Mouse (Mus musculus) intestine, embryonic 14.5 days (tissue): Measurements from ENCODE around the gene Trim12c. TPM values are rescaled to one million over a fixed set of nuclear protein-coding genes. Genes with fewer than 3 reads are reported as not detected.
"Not testable (repeated sequence)": the region's sequence is repeated elsewhere in the genome, so short reads cannot be mapped to it uniquely, and the experiment has no call there.

Source experiments
- ATAC-seq: fragments of 200-750 bp; cut with Nextera tagmentation; replicated peaks from 2 replicates; pipeline ENCODE4 v1.8.0; 2017; ENCODE audit warnings: low read depth, moderate number of reproducible peaks, moderate TSS enrichment, moderate library complexity; ENCODE audit not compliant: low FRiP score, low TSS enrichment
- DNase-seq: peaks from one replicate; pipeline ENCODE4 v3.0.0-alpha.2; 2018; ENCODE audit warnings: low spot score
- H3K27ac ChIP-seq: fragments of 300-500 bp; sonication (generic); 2 replicates; pipeline ENCODE4 v1.5.1; 2014; ENCODE audit warnings: low read depth, mild to moderate bottlenecking, control low read depth
- H3K27me3 ChIP-seq: fragments of 300-500 bp; sonication (generic); replicated peaks from 2 replicates; pipeline ENCODE4 v1.6.1; 2014; ENCODE audit warnings: low read length, control low read depth; ENCODE audit not compliant: control insufficient read depth, insufficient read depth
- H3K36me3 ChIP-seq: fragments of 300-500 bp; sonication (generic); 2 replicates; pipeline ENCODE4 v1.6.1; 2014; ENCODE audit warnings: low read length, control low read depth; ENCODE audit not compliant: control insufficient read depth, insufficient read depth
- H3K4me1 ChIP-seq: fragments of 300-500 bp; sonication (generic); replicated peaks from 2 replicates; pipeline ENCODE4 v1.6.1; 2014; ENCODE audit warnings: low read length, control low read depth, mixed read lengths; ENCODE audit not compliant: control insufficient read depth, insufficient read depth
- H3K4me2 ChIP-seq: fragments of 300-500 bp; sonication (generic); 2 replicates; pipeline ENCODE4 v1.6.1; 2014; ENCODE audit warnings: low read length
- H3K4me3 ChIP-seq: fragments of 300-500 bp; sonication (generic); 2 replicates; pipeline ENCODE4 v1.5.1; 2014; ENCODE audit warnings: low read depth, low read length, control low read depth, mixed read lengths
- H3K9ac ChIP-seq: fragments of 300-500 bp; sonication (generic); 2 replicates; pipeline ENCODE4 v1.6.1; 2014; ENCODE audit warnings: mild to moderate bottlenecking, low read length
- H3K9me3 ChIP-seq: fragments of 300-500 bp; sonication (generic); 2 replicates; pipeline ENCODE4 v1.6.1; 2016; ENCODE audit warnings: low read length, control low read depth; ENCODE audit not compliant: control insufficient read depth
- WGBS: fragments of 180-500 bp; shearing (Covaris S2); extraction: QIAGEN DNeasy Blood & Tissue Kit; methylation state at CpG from one replicate; pipeline ENCODE4 v1.1.7; 2014; 5-methylcytosine and 5-hydroxymethylcytosine counted together
- polyA plus RNA-seq: library from polyadenylated mRNA; unstranded; fragments of >200 nt; fragmentation: Nextera tagmentation; extraction: Ambion mirVana; gene quantifications from 2 replicates; pipeline ENCODE4 v1.2.1, GENCODE M21; 2014

Trim12c gene
- 1.6 TPM in 2 replicates for polyA plus RNA-seq

DNA sequence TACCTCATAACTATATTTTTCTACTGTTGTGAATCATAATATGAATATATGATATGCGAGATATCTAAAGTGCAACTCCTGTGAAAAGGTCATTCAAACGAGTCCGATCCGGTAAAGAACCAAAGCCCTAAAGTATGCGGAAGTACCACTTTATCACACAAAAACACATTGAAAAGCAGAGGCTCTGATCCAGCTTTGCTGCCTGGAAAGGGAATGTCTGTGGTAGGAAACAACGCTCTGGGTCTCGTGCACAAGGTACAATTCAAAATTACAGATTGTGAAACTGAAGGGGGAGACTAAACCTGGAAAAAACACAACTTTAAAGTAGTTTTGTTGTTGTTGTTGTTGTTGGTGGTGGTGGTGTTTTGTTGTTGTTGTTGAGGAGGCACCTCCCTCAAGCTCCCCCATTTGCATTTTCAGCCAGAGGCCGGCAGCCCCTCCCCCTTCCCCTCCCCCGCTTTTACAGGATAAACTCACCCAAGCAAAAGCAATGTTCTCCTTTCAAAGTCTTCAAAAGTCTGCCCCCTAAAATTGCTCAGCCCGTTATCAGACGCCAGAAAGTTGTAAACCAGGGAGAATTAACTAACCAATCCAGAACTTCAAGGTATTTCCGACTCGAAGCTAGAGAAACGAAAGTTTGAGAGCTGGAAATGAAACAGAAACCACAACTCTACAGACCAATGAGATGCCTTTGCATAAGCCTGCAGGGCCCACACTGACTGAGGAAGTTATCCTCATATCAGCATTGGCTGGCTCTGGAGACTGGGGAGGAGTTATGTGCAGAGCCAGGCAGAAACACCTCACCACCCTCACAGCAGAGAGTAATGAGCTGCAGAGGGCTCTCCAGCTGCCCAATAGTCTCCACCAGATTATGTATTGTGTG, at the start of gene Trim12c:
Gene Trim12c, minus strand, starts transcription at position 646 of the 883 bp plus-strand sequence.
- Histone ChIP-seq H3K27me3 (no peaks in the 10 kb centered on the region), H3K4me2 (peak within 1 kb of the TSS; percentile 64), H3K36me3 (no peaks in the 10 kb centered on the region), H3K27ac (0 out of 2 replicates have a peak within 1 kb of the TSS, but pooled peaks have one; percentile 33), H3K9me3 (no peaks in the 10 kb centered on the region), H3K9ac (peak within 1 kb of the TSS; percentile 40; the same call in 1 of the 2 replicates), H3K4me3 (peak within 1 kb of the TSS; percentile 46), H3K4me1 (no peaks in the 10 kb centered on the region)
- 7% methylated on average over 14 of the region's 14 CpGs for WGBS
- ATAC-seq = peak; percentile 99
- DNase-seq = peak; percentile 68

DNA sequence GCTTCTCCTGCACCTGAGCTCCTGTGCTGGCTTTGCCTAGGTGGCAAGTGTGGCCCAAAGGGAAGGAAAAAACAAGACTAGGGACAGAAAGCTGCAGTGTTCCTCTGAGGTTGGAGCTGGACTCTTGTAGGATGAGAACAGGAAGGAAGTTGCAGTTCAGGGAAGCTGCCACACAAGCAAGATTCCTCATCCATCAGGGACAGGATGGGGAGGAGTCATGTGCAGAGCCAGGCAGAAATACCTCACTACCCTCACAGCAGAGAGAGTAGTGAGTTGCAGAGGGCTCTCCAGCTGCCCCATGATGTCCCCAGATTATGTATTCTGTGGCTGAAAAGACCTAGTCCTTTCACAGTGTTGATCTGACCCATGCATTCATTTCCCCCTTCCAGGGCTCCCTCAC, 48.0 kb upstream of the Trim12c start:
- Histone ChIP-seq H3K27ac (no peak overlapping the region), H3K9ac (no peak overlapping the region), H3K4me2 (no peak overlapping the region), H3K4me1 (no peaks in the 10 kb centered on the region), H3K27me3 (no peaks in the 10 kb centered on the region), H3K9me3 (0 out of 2 replicates have a peak, but pooled peaks cover 3% of the 10 kb centered on the region), H3K4me3 (no peak overlapping the region), H3K36me3 (no peaks in the 10 kb centered on the region)
- DNase-seq = no peak
- no peak for ATAC-seq

DNA sequence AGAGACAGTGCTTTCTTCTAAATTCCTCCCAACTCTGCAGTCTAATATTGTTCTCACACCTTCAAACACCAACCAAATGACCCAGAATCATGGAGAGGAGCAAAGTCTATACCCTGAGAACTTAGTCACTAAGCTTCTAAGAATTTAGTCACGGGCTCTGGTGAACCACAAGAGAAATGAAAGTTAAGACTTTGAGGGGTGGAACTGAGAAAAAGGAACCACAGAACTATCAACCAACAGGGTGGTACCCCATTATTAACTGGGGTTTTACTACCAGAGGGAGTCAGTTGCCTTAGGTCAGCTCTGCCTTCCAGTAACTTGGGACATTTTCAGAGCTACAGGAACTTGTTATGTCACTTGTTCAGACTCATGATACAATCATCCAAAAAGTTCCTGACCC, 47.5 kb upstream of the Trim12c start, which contains the start of gene Trim30c:
Gene Trim30c, minus strand, starts transcription at position 140 of the 400 bp plus-strand sequence.
- H3K4me2 ChIP-seq = no peak within 1 kb of the TSS
- no peaks in the 10 kb centered on the region for H3K27me3 ChIP-seq
- WGBS = 76% methylated on average over 1 of the region's 1 CpGs
- DNase-seq = no peak
- no peaks in the 10 kb centered on the region for H3K4me1 ChIP-seq
- H3K4me3 ChIP-seq = no peak within 1 kb of the TSS
- no peak for ATAC-seq
- H3K9ac ChIP-seq = no peak within 1 kb of the TSS
- no peaks in the 10 kb centered on the region for H3K36me3 ChIP-seq
- H3K27ac ChIP-seq = no peak within 1 kb of the TSS
- 0 out of 2 replicates have a peak, but pooled peaks cover 3% of the 10 kb centered on the region for H3K9me3 ChIP-seq

DNA sequence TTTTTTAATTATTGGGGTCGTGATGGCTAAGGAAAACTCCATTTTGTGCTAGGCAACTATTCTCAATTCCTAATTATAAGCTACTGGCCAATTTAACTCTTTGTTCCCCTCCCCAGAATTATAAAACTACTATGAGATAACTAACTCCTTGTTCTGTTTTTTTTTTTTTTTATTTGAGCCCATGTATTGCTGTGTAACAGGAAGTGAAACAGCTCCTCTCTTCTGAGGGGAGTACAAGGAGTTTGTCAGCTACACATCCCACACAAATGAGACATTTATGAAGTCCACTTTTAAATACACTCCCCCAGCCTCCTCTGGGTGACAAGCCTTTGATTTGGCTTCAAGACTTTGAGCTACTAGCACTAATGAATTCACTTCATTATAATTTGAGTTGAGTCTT, 45.3 kb upstream of the Trim12c start:
- ATAC-seq = no peak
- Histone ChIP-seq H3K4me2 (no peak overlapping the region), H3K27me3 (no peaks in the 10 kb centered on the region), H3K27ac (no peak overlapping the region), H3K4me1 (no peaks in the 10 kb centered on the region), H3K9me3 (no peaks in the 10 kb centered on the region), H3K4me3 (no peak overlapping the region), H3K36me3 (no peaks in the 10 kb centered on the region), H3K9ac (no peak overlapping the region)
- WGBS = 73% methylated on average over 1 of the region's 1 CpGs
- DNase-seq = no peak

DNA sequence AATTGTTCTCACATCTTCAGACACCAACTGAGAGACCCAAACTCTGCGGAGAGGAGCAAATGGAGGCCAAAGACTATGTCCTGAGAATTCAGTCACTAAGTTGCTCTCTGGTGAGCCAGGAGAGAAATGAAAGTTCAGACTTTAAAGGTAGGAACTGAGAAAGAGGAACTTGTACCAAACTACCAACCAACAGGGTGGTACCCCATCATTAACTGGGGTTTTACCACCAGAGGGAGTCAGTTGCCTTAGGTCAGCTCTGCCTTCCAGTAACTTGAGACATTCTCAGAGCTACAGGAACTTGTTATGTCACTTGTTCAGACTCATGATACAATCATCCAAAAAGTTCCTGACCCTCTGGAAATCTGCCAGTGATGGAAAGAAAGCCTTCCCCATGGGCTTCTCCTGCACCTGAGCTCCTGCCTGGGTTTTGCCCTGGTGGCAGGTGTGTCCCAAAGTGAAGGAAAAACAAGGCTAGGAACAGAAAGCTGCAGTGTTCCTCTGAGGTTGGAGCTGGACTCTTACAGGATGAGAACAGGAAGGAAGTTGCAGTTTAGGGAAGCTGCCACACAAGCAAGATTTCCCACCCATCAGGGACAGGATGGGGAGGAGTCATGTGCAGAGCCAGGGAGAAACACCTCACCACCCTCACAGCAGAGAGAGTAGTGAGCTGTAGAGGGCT, 16.7 kb upstream of the Trim12c start, which contains the start of gene Trim30b:
Gene Trim30b, minus strand, starts transcription at position 149 of the 679 bp plus-strand sequence.
- Histone ChIP-seq H3K4me3 (no peak within 1 kb of the TSS), H3K36me3 (no peaks in the 10 kb centered on the region), H3K4me2 (no peak within 1 kb of the TSS), H3K9me3 (no peaks in the 10 kb centered on the region), H3K27me3 (no peaks in the 10 kb centered on the region), H3K4me1 (no peaks in the 10 kb centered on the region), H3K27ac (no peak within 1 kb of the TSS), H3K9ac (no peak within 1 kb of the TSS)
- WGBS = 57% methylated on average over 1 of the region's 1 CpGs
- ATAC-seq (no peak), DNase-seq (no peak)

DNA sequence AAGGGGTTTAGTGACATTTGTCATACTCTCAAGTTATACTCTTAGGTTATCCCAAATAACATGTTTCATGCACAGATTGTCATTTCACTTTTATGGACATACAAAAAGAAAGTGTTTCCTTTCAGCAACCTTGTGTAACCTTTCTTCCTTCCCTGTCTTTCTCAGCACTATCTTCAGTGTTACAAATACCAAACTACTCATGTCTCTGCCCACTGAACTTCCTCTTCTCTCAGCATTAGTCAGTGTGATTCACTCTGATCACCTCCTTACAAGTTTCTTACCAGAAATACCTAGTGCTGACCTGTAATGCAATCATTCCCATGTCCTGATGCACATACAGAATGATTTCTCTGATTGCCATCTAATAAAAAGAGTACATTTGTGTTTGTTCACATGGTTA, 13.2 kb upstream of the Trim12c start:
- H3K36me3 ChIP-seq = no peaks in the 10 kb centered on the region
- no peaks in the 10 kb centered on the region for H3K27me3 ChIP-seq
- no peaks in the 10 kb centered on the region for H3K9me3 ChIP-seq
- no peak overlapping the region for H3K27ac ChIP-seq
- H3K4me3 ChIP-seq = no peak overlapping the region
- H3K4me1 ChIP-seq = no peaks in the 10 kb centered on the region
- H3K4me2 ChIP-seq = no peak overlapping the region
- DNase-seq (no peak), ATAC-seq (no peak)
- H3K9ac ChIP-seq = no peak overlapping the region

DNA sequence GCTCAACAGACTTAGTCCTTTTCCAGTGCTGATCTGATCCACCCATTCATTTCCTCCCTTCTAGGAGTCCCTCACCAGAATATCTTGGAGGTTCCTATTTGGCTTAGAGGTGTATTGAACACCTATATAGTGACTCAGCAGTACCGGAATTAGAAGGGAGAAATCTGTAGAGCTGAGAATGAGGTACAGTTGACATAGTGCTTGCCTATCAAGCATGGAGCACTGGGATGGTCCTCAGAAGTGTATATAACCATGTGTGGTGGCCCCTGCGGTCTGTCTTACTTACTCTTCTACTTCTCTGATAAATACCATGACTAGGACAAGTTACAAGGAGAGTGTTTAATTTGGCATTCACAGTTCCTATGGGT, 422 bp upstream of the Trim12c start:
- H3K4me2 ChIP-seq = peak overlapping the region; percentile 18; the same call in 1 of the 2 replicates
- no peaks in the 10 kb centered on the region for H3K27me3 ChIP-seq
- H3K9me3 ChIP-seq = no peaks in the 10 kb centered on the region
- H3K27ac ChIP-seq = no peak overlapping the region
- ATAC-seq (peak; percentile 58), DNase-seq (no peak)
- H3K36me3 ChIP-seq = no peaks in the 10 kb centered on the region
- H3K4me1 ChIP-seq = no peaks in the 10 kb centered on the region
- 65% methylated on average over 2 of the region's 2 CpGs for WGBS
- no peak overlapping the region for H3K9ac ChIP-seq
- peak overlapping the region; percentile 46; the same call in 1 of the 2 replicates for H3K4me3 ChIP-seq

DNA sequence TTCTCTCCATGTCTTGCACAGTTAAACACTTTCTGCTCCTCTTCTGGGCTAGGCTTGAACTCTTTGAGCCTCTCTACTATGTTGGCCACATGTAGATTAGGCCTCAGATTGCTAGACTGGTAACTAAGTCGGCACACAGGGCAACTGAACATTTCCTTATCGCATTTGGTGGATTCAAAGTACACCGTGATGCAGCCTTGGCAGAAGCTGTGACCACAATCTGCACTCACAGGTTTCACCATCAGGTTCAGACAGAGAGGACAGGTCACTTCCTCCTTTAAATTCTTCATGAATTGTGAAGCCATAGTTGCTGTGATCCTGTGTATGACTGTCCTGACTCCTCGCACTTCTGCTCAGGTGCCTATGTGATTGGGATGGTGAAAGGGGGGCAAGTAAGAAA, 5.1 kb downstream of the Trim12c start:
- not testable (repeated sequence) for H3K4me3 ChIP-seq, H3K4me2 ChIP-seq, H3K9ac ChIP-seq, H3K36me3 ChIP-seq, H3K27ac ChIP-seq, H3K27me3 ChIP-seq, H3K4me1 ChIP-seq, DNase-seq, H3K9me3 ChIP-seq, ATAC-seq
- 88% methylated on average over 4 of the region's 4 CpGs for WGBS
